Mouse (Mus musculus): ENCODE data around the gene Scp2d1. TPM values are rescaled to one million over a fixed set of nuclear protein-coding genes. Genes with fewer than 3 reads are reported as not detected.
"Not testable (repeated sequence)": the region's sequence is repeated elsewhere in the genome, so short reads cannot be mapped to it uniquely, and the experiment has no call there.

The Scp2d1 gene
- total RNA-seq (2021) (not detected), polyA plus RNA-seq (2012; rRNA removed) (0.23 TPM in 1 of 2 replicates, not detected in the other)
- long read RNA-seq: 0 reads

DNA sequence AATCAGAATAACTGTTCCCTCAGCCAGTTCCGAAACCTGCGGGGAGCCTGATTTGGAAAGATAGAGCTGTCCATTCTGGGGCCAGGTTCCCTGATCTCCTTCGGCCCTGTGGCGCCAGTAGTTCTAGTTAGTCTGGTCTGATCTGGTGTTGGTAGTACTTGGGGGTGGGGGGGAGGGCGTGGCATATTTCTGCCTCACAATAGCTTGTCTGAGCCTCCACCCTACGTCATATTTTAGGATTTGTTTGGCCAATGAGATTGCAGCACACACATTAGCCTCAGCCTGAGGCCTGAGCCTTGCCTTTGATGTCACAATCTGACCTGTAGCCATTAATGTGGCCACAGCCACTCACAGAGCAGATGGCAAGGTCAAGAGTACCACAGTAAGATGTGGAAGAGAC is at the start of gene Scp2d1:
Gene Scp2d1, plus strand, starts transcription at position 301 of the 400 bp plus-strand sequence.
- H3K27ac ChIP-seq; H3K9ac ChIP-seq (ENCODE audit: low read depth, low read length); H3K36me3 ChIP-seq (ENCODE audit: control insufficient read depth, insufficient read depth, low read length); DNase-seq; H3K4me3 ChIP-seq; H3K27me3 ChIP-seq (ENCODE audit: control insufficient read depth, insufficient read depth, low read length); H3K79me2 ChIP-seq (replicated peaks; ENCODE audit: control insufficient read depth, insufficient read depth, low read length); intact Hi-C loops (cut with DNase I); H3K4me1 ChIP-seq (ENCODE audit: control insufficient read depth, insufficient read depth, low read length): not testable (repeated sequence)
- WGBS: 82% methylated on average over 6 of the region's 6 CpGs

DNA sequence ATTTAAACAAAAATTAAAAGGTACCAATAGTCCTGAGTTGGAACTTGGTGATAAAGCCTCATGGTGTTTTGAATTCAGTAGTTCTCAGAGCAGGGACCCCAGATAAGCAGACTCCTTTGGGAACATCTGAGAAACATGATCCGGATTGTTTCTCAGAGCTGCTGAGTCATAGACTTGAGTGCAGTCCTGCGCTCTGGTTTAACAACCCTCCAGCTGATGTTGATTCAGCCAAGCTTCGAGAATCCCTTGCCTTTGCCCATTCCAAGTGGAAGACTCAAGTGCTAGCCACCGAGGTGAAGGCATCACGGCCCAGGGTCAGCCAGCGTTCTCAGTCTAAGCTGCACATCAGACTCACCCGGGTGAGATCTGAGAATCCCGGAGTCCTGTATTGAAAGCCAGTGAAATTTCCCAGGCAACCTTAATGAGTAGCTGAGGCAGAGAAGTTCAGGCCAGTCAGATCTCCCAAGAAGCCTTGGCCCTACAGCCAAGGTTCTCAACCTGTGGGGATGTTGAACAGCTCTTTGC is 48.8 kb upstream of the Scp2d1 start:
- no peaks in the 10 kb centered on the region for H3K36me3 ChIP-seq (ENCODE audit: control insufficient read depth, insufficient read depth, low read length)
- no peaks in the 10 kb centered on the region for H3K79me2 ChIP-seq (replicated peaks; ENCODE audit: control insufficient read depth, insufficient read depth, low read length)
- TF ChIP-seq EP300 (IDR thresholded peaks at IDR 0.05; ENCODE audit: insufficient read depth, low read depth, low read length): no peak
- no peak for TF ChIP-seq CTCF (IDR thresholded peaks at IDR 0.05)
- DNase-seq: peak; percentile 29 to 34
- no peak overlapping the region for H3K9ac ChIP-seq (ENCODE audit: low read depth, low read length)
- H3K4me1 ChIP-seq (ENCODE audit: control insufficient read depth, insufficient read depth, low read length): no peaks in the 10 kb centered on the region
- no peak overlapping the region for H3K4me3 ChIP-seq
- H3K27ac ChIP-seq: no peak overlapping the region
- intact Hi-C loops (cut with DNase I): no loop called here
- WGBS: 56% methylated on average over 8 of the region's 8 CpGs
- no peaks in the 10 kb centered on the region for H3K27me3 ChIP-seq (ENCODE audit: control insufficient read depth, insufficient read depth, low read length)

DNA sequence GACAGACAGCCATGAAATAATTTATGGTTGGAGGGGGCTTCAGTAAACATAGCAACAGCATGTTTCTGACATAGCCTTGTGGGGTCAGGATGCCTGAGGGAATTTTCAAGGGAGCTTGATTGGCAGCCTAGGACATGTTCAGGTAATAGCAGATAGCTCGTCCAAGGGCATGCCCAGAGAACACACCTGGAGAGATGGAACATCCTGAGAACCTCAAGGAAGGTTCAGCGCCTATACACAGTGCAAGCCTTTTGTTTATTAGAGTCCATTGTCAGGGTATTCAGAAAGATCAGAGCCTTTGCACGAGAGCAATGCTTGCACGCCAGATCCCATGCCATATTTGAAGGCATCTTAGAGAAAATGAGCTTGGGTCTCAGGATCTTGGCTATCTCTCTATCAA is 47.8 kb upstream of the Scp2d1 start:
- H3K9ac ChIP-seq (ENCODE audit: low read depth, low read length): no peak overlapping the region
- WGBS: 91% methylated on average over 4 of the region's 4 CpGs
- no peaks in the 10 kb centered on the region for H3K79me2 ChIP-seq (replicated peaks; ENCODE audit: control insufficient read depth, insufficient read depth, low read length)
- H3K27ac ChIP-seq: no peak overlapping the region
- no peak overlapping the region for H3K4me3 ChIP-seq
- H3K36me3 ChIP-seq (ENCODE audit: control insufficient read depth, insufficient read depth, low read length): no peaks in the 10 kb centered on the region
- H3K4me1 ChIP-seq (ENCODE audit: control insufficient read depth, insufficient read depth, low read length): no peaks in the 10 kb centered on the region
- intact Hi-C loops (cut with DNase I): no loop called here
- TF ChIP-seq EP300 (IDR thresholded peaks at IDR 0.05; ENCODE audit: insufficient read depth, low read depth, low read length) (no peak), POLR2A (IDR thresholded peaks at IDR 0.05; ENCODE audit: insufficient read depth, low read depth, low read length) (no peak), CTCF (IDR thresholded peaks at IDR 0.05) (no peak)
- no peaks in the 10 kb centered on the region for H3K27me3 ChIP-seq (ENCODE audit: control insufficient read depth, insufficient read depth, low read length)
- DNase-seq: no peak

DNA sequence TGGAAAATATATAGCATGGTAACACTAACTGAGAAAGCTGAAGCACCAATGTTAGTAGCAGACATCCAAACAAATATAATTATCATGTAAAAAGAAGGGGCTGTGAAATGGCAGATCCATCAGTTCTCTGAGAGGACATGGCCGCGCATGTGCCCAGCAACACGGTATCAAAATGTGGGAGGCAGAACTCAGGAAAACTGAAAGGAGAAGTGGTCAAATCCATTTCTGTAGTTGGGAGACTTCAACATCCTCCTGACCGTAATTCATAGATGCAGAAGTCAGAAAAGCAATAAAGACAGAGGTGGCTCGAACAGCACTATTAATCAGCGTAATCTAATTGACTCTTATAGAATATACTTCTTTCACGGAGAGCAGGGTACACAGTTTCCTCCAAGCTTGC is 44.2 kb upstream of the Scp2d1 start:
- 88% methylated on average over 7 of the region's 7 CpGs for WGBS
- DNase-seq: no peak

DNA sequence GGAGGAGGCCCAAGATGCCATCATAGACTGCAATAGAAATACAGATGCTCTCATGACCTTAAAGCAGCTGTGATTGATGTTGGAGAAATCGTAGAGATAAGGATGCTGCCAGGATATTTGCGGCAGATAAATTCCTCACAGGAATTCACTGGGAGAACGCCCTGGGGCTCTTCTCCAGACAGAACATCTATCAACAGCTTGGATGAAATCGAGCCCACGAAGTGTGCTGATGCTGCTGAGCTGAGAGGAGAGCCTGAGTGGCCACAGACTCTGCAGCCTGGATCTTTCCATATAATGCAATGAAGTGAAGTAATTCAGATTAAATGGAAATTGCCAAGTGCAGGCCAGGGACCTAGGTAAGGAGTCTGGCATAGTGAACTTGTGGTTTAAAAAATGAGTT is 42.7 kb upstream of the Scp2d1 start:
- no peak overlapping the region for H3K9ac ChIP-seq (ENCODE audit: low read depth, low read length)
- TF ChIP-seq EP300 (IDR thresholded peaks at IDR 0.05; ENCODE audit: insufficient read depth, low read depth, low read length) (no peak), POLR2A (IDR thresholded peaks at IDR 0.05; ENCODE audit: insufficient read depth, low read depth, low read length) (no peak), CTCF (IDR thresholded peaks at IDR 0.05) (no peak)
- 32% methylated on average over 5 of the region's 5 CpGs for WGBS
- no peak overlapping the region for H3K27ac ChIP-seq
- H3K27me3 ChIP-seq (ENCODE audit: control insufficient read depth, insufficient read depth, low read length): no peaks in the 10 kb centered on the region
- H3K36me3 ChIP-seq (ENCODE audit: control insufficient read depth, insufficient read depth, low read length): no peaks in the 10 kb centered on the region
- peak in 1 of 2 experiments; percentile 19 for DNase-seq
- no peaks in the 10 kb centered on the region for H3K79me2 ChIP-seq (replicated peaks; ENCODE audit: control insufficient read depth, insufficient read depth, low read length)
- no peak overlapping the region for H3K4me3 ChIP-seq
- no peaks in the 10 kb centered on the region for H3K4me1 ChIP-seq (ENCODE audit: control insufficient read depth, insufficient read depth, low read length)
- intact Hi-C loops (cut with DNase I): no loop called here

More for the DNA sequence above, 44.2 kb upstream of the Scp2d1 start:
- no peak for TF ChIP-seq CTCF (IDR thresholded peaks at IDR 0.05)
- TF ChIP-seq POLR2A (IDR thresholded peaks at IDR 0.05; ENCODE audit: insufficient read depth, low read depth, low read length): no peak
- TF ChIP-seq EP300 (IDR thresholded peaks at IDR 0.05; ENCODE audit: insufficient read depth, low read depth, low read length): no peak
- no peaks in the 10 kb centered on the region for H3K36me3 ChIP-seq (ENCODE audit: control insufficient read depth, insufficient read depth, low read length)
- no peak overlapping the region for H3K9ac ChIP-seq (ENCODE audit: low read depth, low read length)
- intact Hi-C loops (cut with DNase I): no loop called here
- H3K4me1 ChIP-seq (ENCODE audit: control insufficient read depth, insufficient read depth, low read length): no peaks in the 10 kb centered on the region
- no peaks in the 10 kb centered on the region for H3K27me3 ChIP-seq (ENCODE audit: control insufficient read depth, insufficient read depth, low read length)
- no peak overlapping the region for H3K4me3 ChIP-seq
- no peak overlapping the region for H3K27ac ChIP-seq
- no peaks in the 10 kb centered on the region for H3K79me2 ChIP-seq (replicated peaks; ENCODE audit: control insufficient read depth, insufficient read depth, low read length)

DNA sequence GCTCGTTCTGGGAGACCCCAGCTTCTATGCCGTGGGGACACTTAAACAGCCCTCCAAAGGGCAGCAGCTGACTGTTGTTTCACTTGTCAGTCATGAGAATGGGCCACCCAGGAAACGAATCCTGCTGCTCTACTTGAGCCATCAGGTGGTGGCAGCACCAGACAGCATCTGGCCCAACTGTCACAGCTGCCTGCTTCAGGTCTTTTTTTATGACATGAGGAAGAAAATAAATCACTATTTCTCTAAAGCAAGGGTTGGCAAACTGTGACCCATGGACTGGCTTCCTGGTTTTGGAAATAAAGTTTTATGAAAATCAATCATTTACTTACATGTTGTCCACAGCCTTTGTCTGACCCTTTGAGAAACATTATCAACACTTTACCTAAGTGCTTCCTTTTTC is 41.6 kb upstream of the Scp2d1 start:
- DNase-seq: no peak
- Histone ChIP-seq H3K36me3 (ENCODE audit: control insufficient read depth, insufficient read depth, low read length) (no peaks in the 10 kb centered on the region), H3K4me1 (ENCODE audit: control insufficient read depth, insufficient read depth, low read length) (no peaks in the 10 kb centered on the region), H3K27ac (no peak overlapping the region), H3K27me3 (ENCODE audit: control insufficient read depth, insufficient read depth, low read length) (no peaks in the 10 kb centered on the region), H3K79me2 (replicated peaks; ENCODE audit: control insufficient read depth, insufficient read depth, low read length) (no peaks in the 10 kb centered on the region), H3K4me3 (no peak overlapping the region), H3K9ac (ENCODE audit: low read depth, low read length) (no peak overlapping the region)
- no peak for TF ChIP-seq CTCF (IDR thresholded peaks at IDR 0.05)
- no peak for TF ChIP-seq POLR2A (IDR thresholded peaks at IDR 0.05; ENCODE audit: insufficient read depth, low read depth, low read length)
- no peak for TF ChIP-seq EP300 (IDR thresholded peaks at IDR 0.05; ENCODE audit: insufficient read depth, low read depth, low read length)
- intact Hi-C loops (cut with DNase I): no loop called here
- 67% methylated on average over 3 of the region's 3 CpGs for WGBS
